Mouse (Mus musculus) embryo, embryonic 11 days (tissue): Measurements from ENCODE around the gene Fstl1.

Experiments
- DNase-seq: peaks from one replicate; pipeline ENCODE4 v3.0.0-alpha.2; 2015

Gene Fstl1

GRCm38 (mm10) chr16:37869470-37870231 lies 93.0 kb downstream of the Fstl1 start:
- no peak for DNase-seq

- DNase-seq = no peak
Observed at GRCm38 (mm10) chr16:37871112-37871715, 94.5 kb downstream of the Fstl1 start.

GRCm38 (mm10) chr16:37874501-37875235 lies 98.0 kb downstream of the Fstl1 start:
- no peak for DNase-seq

GRCm38 (mm10) chr16:37877406-37877805 lies 100.7 kb downstream of the Fstl1 start:
- no peak for DNase-seq

- no peak for DNase-seq
Observed at GRCm38 (mm10) chr16:37878951-37879505, 102.4 kb downstream of the Fstl1 start.

GRCm38 (mm10) chr16:37879750-37880419 lies 103.2 kb downstream of the Fstl1 start:
- no peak for DNase-seq

GRCm38 (mm10) chr16:37881168-37881567 lies 104.5 kb downstream of the Fstl1 start:
- no peak for DNase-seq
